Mouse (Mus musculus): ENCODE measurements around the gene Tmem91.

DNA sequence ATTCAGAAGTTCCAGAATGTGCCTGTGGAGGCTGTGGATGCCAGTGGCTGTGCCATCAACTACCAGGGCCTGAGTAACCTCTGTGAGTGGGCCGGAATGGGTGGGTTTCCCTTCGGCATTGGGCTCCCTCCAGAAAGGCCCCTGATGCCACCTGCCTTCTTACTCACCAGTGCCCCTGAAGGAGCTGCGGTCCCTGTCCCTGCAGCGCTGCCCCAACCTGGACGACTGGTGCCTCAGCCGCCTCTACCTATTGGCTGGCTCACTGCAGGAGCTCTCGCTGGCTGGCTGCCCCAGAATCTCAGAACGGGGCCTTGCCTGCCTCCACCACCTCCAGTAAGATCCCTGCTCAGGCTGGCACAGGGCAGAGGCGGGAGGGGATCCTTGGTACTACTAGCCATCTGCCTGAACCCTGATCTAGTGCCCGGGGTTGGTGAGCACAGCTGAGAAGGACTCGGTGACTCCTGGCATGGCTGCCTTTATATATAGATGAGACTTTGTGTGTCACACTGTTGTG is 51.1 kb downstream of the Tmem91 start:
- TF ChIP-seq POLR2A (IDR thresholded peaks at IDR 0.05; ENCODE audit: borderline replicate concordance, insufficient read depth, low read length): no peak
- TF ChIP-seq CTCF (IDR thresholded peaks at IDR 0.05; ENCODE audit: borderline replicate concordance, insufficient read depth, low read depth, low read length): no peak
